Mouse (Mus musculus) spleen, adult 12 weeks (tissue): ENCODE measurements around the gene Nutf2-ps1.
A peak's percentile ranks its signal among the peaks of the same experiment; 100 is the strongest.
"Not testable (repeated sequence)": the region's sequence is repeated elsewhere in the genome, so short reads cannot be mapped to it uniquely, and the experiment has no call there.

Experiments
- DNase-seq: peaks from one replicate; pipeline ENCODE4 v3.0.0; 2022; ENCODE audit warnings: low spot score

The Nutf2-ps1 gene

DNA sequence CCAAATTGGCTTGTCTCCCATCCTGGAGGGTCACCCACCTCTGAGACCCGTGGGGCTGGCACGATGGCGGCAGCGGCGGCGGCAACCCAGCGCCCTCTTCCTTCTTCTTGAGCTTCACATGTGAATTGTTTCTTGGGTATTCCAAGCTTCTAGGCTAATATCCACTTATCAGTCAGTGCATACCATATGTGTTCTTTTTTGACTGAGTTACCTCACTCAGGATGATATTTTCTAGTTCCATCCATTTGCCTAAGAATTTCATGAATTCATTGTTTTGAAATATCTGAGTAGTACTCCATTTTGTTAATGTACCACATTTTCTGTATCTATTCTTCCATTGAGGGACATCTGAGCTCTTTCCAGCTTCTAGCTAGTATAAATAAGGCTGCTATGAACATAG is at the start of gene Nutf2-ps1:
TSS of gene Nutf2-ps1 (minus strand) at position 101 of the 400 bp plus-strand sequence.
- not testable (repeated sequence) for DNase-seq

DNA sequence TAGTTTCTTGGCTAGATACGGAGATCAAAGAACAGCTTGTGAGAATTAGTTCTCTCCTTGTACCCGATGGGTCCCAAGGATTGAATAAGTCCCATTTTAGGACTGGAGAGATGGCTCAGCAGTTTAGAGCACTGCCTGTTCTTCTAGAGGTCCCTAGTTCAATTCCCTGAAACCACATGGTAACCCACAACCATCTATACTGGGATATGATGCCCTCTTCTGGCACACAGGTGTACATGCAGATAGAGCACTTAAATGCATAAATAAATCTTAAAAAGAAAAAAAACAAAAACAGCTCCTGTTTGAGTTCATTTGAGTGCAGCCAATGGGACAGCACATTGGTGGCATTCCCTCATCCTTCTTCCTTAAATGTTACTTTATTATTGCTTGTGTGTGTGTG is 49.2 kb upstream of the Nutf2-ps1 start:
- no peak for DNase-seq

DNA sequence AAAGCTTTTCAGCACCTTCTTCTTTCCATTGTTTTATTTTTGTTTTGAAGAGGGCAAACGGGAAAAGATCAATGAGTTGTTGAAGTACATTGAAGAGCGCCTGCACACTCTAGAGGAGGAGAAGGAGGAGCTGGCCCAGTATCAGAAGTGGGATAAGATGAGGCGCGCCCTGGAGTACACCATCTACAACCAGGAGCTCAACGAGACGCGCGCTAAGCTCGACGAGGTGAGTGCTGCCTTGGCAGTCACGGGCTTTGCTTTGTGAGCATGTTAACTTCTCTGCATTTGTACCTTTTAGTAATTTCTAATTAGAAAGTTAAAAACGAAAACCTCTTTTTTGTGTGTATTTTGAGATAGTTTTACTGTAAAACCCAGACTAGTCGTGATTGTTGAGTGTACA is 32.8 kb upstream of the Nutf2-ps1 start:
- no peak for DNase-seq

DNA sequence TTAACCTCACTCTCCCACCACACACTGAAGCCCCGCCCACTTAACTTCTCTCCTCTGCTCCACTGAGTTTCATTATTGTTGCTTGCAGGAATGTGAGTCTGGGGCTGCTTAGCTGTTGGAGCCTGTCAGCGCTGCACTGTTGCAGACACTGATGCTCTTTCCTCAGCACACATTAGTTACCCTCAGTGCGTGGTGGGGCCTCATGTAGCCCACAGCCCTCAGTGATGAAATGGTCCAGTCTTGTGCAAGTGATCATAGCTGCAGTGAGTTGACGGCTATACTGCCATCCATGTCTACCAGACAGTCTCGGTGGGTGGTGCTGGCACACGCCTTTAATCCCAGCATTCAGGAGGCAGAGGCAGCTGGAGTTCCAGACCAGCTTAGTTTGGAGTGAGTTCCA is 20.1 kb upstream of the Nutf2-ps1 start:
- DNase-seq, result no peak

DNA sequence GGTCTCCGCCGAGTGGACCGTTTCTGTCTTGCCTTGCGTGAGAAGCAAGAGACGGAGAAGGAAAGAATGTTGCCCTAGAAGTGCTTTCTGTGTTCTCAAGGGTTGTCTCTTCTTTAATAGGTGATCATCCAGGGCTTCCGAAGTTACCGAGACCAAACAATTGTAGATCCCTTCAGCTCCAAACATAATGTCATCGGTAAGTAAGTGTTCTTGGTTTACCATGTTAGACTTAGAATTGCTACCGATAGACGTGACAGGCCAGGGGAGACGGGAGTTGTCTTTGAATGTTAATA is 12.4 kb upstream of the Nutf2-ps1 start:
- no peak for DNase-seq

DNA sequence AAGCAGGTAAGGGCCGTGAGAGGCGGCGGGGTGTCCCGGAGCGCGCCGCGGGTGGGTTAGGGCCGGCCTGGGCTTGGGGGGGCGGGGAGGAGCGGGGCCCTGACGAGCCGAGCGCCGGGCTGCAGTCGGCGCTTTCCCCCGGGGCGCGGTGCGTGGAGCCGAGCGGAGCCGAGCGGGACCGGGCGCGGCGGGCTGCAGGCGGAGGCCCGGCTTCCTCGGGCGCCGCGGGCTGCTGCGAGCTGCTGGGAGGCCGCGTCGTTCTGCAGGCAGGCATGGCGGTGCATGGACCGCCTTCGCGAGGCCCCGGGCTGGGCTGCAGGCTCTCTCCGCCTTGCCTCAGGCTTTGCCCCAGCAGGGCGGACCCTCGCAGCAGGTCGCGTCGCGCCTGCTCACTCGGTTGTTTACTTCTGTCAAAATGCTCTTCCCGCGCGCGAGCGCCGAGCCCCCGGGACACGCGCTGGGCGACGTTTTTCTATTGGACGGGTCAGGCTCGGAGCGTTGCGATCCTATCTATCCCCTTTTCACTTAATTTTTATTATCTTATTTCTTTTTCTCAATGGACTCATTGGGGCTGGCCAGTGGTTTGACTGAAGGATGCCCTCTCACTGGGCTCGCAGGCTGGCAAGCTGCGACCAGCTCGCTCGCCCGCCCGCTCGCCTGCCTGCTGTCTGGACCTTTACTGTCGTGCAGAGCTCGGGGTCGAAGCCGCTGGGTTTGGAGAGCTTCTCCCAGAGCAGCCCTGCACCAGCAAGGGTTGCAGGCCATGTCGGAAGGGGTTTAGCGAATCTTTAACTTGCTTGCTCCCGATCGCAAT is 11.9 kb upstream of the Nutf2-ps1 start:
- DNase-seq, result peak; percentile 65

DNA sequence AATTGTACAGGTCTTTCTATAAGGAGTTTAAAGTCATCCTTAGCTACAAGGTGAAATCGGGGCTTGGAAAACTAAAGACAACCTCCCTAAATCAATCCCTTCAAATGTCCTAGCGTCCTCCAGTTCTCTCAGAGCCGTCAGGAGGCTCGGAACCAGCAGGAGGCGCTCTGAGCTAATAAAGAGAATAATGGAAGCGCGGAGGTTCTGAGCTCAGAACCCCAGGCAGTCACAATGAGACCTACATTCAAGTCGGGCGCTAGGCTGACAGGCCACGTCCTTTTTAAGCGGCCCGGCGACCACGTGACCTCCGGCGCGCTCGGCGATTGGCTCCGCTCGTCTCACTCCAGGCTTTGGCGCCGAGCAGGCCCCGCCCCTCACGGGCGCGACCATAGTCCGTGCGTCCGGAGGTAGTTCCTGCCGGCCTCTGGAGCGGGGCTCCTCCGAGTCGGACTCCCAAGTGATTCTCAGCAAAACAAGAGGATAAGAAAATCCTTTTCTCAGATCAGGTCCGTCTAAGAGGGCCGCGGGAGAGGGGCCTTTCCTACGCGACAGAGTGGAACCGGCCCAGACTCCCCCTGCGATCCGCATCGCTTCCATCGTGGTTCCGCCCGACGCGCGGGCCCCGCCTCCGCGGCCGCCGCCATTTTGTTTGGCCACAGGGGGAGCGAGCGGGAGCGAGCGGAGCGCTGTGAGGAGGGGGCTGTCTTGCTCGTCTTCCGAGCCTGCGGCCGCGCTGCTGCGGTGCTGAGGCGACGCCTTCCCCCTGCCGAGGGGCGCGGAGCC is 11.1 kb upstream of the Nutf2-ps1 start, which contains the start of gene Smc3:
TSS of gene Smc3 (plus strand) at position 642 of the 783 bp plus-strand sequence.
- DNase-seq, result peak; percentile 99

DNA sequence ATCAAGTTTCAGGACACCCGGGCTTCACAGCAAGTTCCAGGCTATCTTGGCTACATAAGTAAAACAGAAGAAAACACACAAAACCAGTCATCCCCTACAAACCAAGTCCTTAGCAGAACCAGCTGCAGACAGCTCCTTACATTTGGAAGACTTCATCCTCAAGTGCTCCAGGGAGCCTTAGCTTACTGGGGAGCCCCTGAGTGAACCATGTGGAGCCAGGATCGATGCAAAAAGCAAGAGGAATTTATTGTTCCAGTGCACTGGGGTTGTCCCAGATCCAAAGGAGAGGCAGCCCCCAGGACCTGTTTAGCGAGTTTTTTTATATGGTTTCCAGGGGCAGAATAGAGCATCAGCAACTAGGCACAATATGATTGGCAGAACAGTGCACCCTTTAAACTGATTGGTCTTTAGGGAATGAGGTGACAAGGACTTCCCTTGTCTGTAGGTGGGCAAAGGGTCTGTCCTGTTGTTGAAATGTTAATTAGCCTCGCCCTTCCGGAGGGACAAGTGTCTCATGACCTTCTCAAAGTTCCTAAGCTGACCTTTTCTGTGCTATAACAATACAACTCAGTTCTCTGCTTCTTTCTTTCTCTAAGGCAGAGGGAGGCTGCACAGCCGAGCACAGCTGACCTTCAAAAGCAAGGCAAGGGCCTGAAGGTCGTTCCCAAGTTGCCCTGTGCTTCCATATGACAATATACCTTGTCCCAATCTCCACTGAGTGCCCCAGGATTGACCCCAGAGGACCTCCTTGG is 8.0 kb upstream of the Nutf2-ps1 start:
- no peak for DNase-seq

DNA sequence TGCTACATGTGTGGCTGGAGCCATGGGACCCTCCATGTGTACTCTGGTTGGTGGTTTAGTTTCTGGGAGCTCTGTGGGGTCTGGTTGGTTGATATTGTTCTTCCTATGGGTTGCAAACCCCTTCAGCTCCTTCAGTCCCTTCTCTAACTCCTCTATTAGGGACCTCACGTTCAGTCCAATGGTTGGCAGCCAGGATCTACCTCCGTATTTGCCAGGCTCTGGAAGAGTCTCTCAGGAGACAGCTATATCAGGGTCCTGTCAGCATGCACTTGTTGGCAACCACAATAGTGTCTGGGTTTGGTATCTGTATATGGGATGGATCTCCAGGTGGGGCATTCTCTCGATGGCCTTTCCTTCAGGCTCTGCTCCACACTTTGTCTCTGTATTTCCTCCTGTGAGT is 1.2 kb downstream of the Nutf2-ps1 start:
- DNase-seq, result not testable (repeated sequence)

DNA sequence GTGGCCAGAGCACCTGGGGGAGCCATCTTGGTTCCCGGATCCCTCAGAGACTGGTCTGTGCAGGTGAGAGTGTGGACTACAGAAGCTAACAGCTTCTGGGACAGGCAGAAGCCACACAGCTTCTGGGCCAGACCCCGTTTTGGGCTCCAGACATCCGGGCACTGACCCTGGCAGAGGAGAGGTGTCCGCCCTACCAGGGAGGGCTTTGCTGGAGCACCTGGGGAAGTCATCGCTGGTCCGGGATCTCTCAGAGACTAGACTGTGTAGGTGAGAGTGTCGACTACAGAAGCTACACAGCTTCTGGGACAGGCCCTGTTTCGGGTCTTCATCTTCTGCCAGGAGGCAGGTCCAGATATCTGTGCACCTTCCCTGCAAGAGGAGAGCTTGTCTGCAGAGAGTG is 8.6 kb downstream of the Nutf2-ps1 start:
- DNase-seq, result not testable (repeated sequence)

DNA sequence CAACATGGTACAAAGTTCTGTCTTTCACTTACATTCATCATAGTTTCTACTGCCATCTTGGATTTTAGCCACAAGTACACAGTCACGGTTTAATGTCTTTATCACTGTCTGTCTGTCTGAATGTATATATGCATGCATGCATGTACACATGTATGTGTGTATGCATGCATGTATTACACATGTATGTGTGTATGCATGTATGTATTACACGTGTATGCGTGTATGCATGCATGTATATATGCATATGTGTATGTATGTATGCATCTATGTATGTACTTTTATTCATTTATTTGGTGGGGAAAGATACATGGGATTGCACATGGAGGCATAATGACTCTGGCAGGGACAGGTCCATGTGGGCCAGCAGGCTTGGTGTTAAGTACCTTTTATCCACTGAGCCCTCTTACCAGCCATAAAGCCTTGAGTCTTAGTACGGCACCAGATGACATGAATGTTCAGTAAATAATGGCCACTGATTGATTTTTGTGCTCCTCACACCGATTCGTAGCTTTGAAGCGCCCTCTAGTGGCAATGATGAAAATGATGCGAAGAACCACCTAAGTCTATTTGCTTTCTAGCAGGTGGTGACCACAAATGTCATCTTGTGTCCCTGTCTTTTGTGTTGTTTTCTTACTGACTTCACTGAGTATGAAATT is 10.1 kb downstream of the Nutf2-ps1 start:
- peak; percentile 36 for DNase-seq

DNA sequence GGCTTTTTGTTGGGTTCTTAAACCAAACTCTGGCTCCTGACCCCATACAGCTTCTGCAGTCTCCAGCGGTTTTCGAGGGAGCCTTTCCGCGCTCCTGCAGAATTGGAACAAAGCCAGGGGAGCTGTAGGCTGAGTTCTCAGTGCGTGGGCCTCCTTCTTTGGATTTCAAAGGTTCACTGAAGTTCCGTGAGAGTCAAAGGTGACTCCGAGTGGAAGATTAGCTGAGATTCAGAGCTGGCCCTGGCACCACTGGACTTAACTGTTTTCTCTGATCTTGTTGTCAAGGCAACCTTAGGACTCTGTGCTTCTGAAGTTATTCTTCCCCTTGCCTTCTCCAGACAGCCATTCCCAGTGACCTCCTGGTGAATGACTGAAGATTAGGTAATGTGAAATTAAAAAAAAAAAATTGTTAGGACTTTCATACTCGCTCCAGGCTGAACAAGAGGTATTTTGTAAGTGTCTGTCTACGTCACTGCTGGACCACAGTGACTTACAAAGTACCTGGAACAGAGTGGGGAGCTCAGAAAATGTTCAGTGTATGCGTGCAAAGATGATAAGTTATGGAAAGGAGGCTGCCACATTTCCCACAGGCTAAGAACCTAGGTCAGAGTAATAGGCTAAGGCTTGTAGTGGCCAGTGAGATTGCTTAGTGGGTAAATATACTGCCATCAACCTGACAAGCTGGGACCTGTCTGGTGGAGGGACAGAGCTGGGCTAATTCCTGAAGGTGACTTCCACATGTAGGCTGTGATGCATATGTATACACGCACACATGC is 11.7 kb downstream of the Nutf2-ps1 start:
- no peak for DNase-seq

DNA sequence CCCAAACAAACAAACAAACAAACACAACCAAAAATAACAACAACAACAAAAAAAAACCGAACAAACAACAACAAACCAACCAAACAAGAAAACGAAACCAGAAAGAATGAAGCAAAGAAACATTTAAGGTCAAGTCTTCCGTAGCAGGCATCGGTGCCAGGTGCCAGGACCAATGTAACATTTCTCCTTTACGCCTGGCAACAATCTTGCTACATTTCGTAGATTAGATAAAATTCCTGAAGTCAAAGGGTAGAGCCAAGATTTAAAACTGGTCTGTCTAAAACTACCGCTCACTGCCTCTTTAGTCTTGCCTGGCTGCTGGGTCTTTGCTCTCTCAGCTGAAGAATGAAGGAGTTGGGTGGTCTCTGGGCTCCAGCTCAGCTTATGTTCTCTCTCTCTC is 12.8 kb downstream of the Nutf2-ps1 start:
- no peak for DNase-seq

DNA sequence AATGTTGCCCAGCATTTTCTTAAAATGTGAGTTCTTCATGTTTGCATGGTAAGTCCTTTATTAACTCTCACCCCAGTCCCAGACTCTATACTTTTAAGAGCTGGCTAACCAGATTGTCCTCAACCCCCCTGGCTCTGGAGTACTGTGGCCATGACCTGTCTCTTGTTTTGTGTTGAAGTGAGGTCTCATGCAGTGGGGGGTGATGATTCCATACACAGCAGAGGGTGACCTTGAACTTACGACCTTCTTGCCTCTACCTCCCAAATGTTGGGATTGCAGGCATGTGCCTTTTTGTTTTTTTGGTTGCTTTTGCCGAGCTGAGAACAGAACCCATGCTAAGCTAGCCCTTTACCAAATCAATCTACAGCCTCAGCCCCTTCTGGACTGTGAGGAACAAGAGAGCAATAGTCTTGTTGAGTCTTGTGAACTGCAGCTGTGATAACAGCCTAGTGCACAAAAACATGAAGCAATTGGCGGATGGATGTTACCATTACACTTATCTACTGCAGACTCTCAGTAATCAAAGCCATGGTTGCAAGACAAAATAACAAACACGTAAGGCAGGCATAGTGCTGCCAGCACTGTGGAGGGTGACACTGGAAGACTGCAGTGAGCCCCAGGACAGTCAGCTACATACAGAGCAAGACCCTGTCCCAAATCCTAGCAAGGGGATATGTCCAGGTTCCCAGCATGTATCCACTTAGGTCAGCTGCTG is 13.4 kb downstream of the Nutf2-ps1 start:
- DNase-seq, result no peak

DNA sequence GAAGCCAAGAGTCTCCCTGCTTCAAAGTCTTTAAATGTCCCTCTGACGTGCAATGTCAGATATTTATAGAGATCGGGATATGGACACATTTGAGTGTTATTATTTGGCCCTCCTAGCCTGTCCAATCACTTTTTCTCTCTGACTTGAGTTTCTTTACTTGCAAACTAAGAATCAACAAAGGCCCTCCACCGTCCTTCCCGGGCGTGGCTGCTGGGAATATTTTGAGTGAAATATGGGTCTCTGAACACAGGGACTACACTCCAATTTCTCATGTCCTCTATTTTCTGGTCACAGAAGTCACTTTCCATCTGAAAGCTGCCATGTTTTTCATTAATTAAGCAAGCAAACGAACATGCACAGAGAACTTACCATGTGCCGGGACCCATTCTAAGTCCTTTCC is 14.3 kb downstream of the Nutf2-ps1 start:
- no peak for DNase-seq

DNA sequence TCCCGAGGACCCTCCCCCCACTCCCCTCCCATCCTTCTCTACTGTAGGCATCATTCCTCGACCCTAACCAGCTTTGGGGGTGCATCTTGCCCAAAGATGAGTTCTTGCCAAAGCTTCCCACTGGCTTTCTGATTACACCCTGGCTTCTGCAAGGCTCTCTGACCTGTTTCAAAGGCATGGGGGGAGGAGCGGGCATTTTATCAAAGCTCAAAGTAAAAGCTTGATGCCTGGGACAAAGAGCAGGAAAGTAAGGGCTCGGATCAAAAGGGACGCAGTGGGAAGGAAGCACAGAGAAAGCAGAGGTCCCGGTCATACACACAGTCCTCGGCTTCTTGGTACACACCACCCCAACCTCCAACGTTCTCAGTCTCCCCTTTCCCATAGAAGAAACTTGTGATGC is 14.7 kb downstream of the Nutf2-ps1 start:
- DNase-seq, result no peak

DNA sequence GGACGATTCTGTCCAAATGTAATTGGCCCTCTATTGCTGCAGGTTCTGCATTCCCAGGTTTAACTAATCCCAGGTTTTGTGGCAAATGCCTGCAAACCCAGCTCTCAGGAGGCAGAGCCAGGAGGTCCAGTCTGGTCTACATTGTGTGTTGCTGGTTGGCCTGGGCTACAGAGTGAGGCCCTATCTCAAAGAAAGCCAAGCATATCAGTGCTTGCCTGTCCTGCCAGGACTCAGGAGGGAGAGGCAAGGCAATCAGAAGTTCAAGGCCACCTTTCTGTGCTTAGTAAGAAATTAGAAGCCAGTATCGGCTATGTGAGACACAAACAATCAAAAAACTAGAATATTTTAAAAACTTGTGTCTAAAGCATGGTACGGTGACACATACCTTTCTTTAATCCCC is 15.7 kb downstream of the Nutf2-ps1 start:
- DNase-seq, result no peak

DNA sequence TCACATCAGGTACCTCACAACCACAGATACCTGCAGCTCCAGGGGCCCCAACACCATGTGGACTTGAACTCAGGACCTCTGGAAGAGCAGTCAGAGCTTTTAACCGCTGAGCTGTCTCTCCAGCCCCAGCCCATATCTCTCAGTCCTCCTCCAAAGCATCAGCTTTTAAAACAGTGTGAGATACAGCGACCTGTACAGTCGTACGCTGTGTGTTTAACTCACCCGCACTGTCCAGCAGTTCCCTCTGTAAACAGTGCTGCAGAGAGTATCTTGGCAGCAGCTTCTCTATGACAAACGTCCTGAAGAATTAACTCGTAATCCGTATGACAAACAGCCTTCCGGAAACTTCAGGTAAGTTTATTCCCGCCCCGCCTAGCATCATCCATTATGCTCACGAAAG is 16.3 kb downstream of the Nutf2-ps1 start:
- no peak for DNase-seq

DNA sequence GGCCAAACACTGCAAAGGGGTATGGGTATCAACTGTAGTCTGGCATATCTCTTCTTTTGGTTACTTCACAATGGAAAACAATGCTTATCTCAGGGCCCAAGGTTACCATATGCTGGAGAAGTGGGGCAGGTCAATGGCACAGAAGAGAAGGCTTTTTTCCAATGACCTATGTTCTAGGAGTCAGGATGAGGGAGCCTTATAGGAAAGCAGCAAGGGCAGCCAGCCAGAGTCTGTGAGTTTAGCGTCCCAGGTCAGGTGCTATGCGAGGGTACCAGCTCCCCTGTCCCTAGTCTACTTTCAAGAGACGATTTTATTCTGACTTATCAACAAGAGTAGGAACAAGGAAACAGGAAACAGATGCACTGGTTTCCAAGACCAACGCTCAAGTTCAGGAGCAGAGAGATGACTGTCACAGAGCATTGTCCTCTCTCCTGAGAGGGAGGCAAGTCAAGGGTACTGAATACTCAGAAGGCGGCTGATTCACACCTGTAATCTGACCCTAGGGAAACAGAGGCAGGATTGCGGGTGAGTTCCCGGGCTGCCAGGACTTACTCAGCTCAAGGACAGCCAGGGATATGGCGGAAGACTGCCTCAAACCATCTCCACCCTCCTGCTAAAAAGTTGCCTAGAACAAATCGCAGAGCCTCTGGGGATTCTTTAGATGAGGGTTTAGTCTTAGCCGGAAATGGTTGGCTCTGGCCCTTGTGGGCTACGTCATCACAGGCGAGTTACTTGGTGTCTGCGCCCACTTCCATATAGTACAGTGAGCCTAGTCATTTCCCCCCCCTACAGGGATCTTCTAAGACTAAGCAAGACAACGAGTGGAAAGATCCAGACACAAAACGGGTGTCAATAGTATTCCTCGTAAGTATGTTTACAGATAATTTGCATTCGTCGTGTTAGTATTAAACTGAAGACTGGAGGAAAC is 17.1 kb downstream of the Nutf2-ps1 start:
- DNase-seq, result no peak

DNA sequence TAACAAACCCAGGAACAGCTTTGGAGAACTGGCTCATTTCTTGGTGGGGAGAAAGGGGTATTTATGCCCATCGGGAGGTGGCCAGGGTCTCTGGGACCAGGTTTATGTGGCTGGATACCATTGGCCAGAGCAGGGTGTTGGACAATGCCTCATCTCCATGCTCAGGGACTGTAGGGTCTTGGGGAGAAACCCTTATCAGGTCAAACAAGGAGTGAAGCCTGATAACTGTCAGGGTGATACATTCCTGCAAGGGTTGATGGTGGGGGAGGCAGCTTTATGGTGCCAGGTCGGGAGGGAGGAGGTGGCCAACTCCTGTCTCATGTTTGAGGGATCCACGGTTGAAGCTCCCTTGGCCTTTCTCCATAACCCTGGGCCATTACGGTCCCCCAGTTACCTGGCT is 17.8 kb downstream of the Nutf2-ps1 start:
- DNase-seq, result no peak
